Comparison of ENCODE assay signal across 19 mouse cellular contexts in genomic region chr3:50888571-50889210, GRCm38 (mm10).
"Had no signal": no experiment of that assay in that cellular context is flagged by ENCODE, and none has a peak within 500 bp of the region (broad histone marks: within the 10 kb centered on the region; RNA-seq: fewer than 3 reads in every experiment).

No protein-coding gene starts in this region.

- H3K4me2 ChIP-seq: limb, embryonic 13.5 days; liver, embryonic 13.5 days; lung, embryonic 14.5 days; midbrain, embryonic 12.5 days; midbrain, embryonic 15.5 days; neural tube, embryonic 12.5 days; neural tube, embryonic 15.5 days; stomach, embryonic 15.5 days had no signal

- H3K4me1 ChIP-seq: liver, embryonic 13.5 days; midbrain, embryonic 12.5 days; midbrain, embryonic 15.5 days; neural tube, embryonic 12.5 days had no signal

- H3K9ac ChIP-seq: limb, embryonic 13.5 days; liver, embryonic 13.5 days; lung, embryonic 14.5 days; midbrain, embryonic 12.5 days; midbrain, embryonic 15.5 days; neural tube, embryonic 12.5 days; neural tube, embryonic 15.5 days; stomach, embryonic 15.5 days had no signal

- H3K27ac ChIP-seq: kidney, postnatal 0 days; layer of hippocampus, adult 2 months; limb, embryonic 10.5 days; limb, embryonic 13.5 days; liver, embryonic 13.5 days; macrophage; midbrain, embryonic 12.5 days; midbrain, embryonic 15.5 days; neural tube, embryonic 12.5 days; neural tube, embryonic 15.5 days; stomach, embryonic 15.5 days had no signal

- H3K4me3 ChIP-seq: layer of hippocampus, adult 2 months; limb, embryonic 10.5 days; limb, embryonic 13.5 days; liver, embryonic 13.5 days; midbrain, embryonic 12.5 days; midbrain, embryonic 15.5 days; neural tube, embryonic 12.5 days; neural tube, embryonic 15.5 days; stomach, embryonic 15.5 days had no signal

- H3K27me3 ChIP-seq: limb, embryonic 13.5 days; liver, embryonic 13.5 days; midbrain, embryonic 15.5 days; neural tube, embryonic 12.5 days; neural tube, embryonic 15.5 days; stomach, embryonic 15.5 days had no signal

- H3K9me3 ChIP-seq: limb, embryonic 10.5 days; limb, embryonic 13.5 days; liver, embryonic 13.5 days; midbrain, embryonic 12.5 days; midbrain, embryonic 15.5 days; neural tube, embryonic 12.5 days; neural tube, embryonic 15.5 days; stomach, embryonic 15.5 days had no signal

- DNase-seq: kidney, postnatal 25 days; layer of hippocampus, adult 9-11 months; liver; liver, embryonic 13.5 days; lung, embryonic 14.5 days; right cerebral cortex, adult 18-20 months; right cerebral cortex, postnatal 25 days; spleen, adult 18-20 months had no signal

- H3K36me3 ChIP-seq: limb, embryonic 10.5 days; limb, embryonic 13.5 days; liver, embryonic 13.5 days; midbrain, embryonic 12.5 days; midbrain, embryonic 15.5 days; neural tube, embryonic 12.5 days; neural tube, embryonic 15.5 days; stomach, embryonic 15.5 days had no signal

- ATAC-seq: lung, postnatal 0 days; midbrain, embryonic 15.5 days had no signal
